Mouse (Mus musculus): ENCODE data around the gene Mfap5. TPM values are rescaled to one million over a fixed set of nuclear protein-coding genes. Genes with fewer than 3 reads are reported as not detected.
A peak's percentile ranks its signal among the peaks of the same experiment; 100 is the strongest.
"Not testable (repeated sequence)": the region's sequence is repeated elsewhere in the genome, so short reads cannot be mapped to it uniquely, and the experiment has no call there.

Gene Mfap5
- polyA plus RNA-seq, 1 experiment from 2014 or later: 1.6 TPM

GRCm38 (mm10) chr6:122553606-122554005, 48.0 kb downstream of the Mfap5 start, which contains the start of gene Aicda:
Gene Aicda, plus strand, starts transcription at chr6:122553801.
- no peak for DNase-seq (ENCODE audit: low spot score)
- H3K4me1 ChIP-seq: peaks cover 9% of the 10 kb centered on the region
- H3K9me3 ChIP-seq: no peaks in the 10 kb centered on the region
- H3K27me3 ChIP-seq (ENCODE audit: insufficient read depth, poor library complexity, severe bottlenecking): no peaks in the 10 kb centered on the region
- H3K4me3 ChIP-seq: no peak within 1 kb of the TSS
- no peak within 1 kb of the TSS for H3K27ac ChIP-seq
- H3K36me3 ChIP-seq: no peaks in the 10 kb centered on the region
- WGBS: 55% methylated on average over 9 of the region's 9 CpGs

DNA sequence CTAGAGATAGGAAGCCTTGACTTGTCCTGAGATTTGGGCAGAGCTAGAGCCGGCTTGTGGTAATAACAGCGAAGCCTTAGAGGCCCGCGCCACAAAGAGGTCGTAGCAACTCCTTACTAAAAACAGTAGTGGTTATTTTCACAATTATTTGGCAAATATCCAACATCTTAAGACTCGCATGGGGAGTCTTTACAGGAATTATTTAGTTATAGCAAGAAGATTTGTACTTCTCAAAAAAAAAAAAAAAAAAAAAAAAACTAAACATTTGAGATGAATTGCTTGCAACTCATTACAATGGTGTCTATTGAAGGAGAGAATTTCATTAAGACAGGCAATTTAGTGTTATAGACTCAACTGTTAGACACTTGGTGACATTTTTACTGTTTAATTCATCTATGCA, 48.5 kb downstream of the Mfap5 start:
- H3K27ac ChIP-seq: no peak overlapping the region
- H3K27me3 ChIP-seq (ENCODE audit: insufficient read depth, poor library complexity, severe bottlenecking): no peaks in the 10 kb centered on the region
- 80% methylated on average over 6 of the region's 6 CpGs for WGBS
- H3K9me3 ChIP-seq: no peaks in the 10 kb centered on the region
- no peak overlapping the region for H3K4me3 ChIP-seq
- no peaks in the 10 kb centered on the region for H3K36me3 ChIP-seq
- peaks cover 9% of the 10 kb centered on the region for H3K4me1 ChIP-seq
- no peak for DNase-seq (ENCODE audit: low spot score)

DNA sequence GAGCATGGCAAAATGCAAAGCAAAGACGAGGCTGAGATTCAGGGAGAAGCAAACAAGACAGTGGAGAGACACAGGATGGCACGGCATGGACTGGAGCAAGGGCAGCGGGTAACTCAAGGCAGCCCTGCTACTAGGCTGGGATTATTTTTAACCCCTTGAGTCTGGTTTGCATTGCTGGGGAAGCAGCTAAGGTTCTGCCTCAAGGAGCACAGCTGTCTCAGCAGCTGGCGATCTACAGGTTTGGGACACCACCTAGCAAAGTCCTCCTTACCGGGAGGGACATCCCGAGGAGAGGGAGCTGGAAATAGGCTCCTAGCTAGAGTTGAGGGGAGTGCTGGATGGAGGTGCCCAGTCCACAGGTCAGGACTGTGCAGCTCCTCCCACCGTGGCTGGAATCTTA, 49.6 kb downstream of the Mfap5 start:
- 20% methylated on average over 7 of the region's 7 CpGs for WGBS
- no peak for DNase-seq (ENCODE audit: low spot score)

DNA sequence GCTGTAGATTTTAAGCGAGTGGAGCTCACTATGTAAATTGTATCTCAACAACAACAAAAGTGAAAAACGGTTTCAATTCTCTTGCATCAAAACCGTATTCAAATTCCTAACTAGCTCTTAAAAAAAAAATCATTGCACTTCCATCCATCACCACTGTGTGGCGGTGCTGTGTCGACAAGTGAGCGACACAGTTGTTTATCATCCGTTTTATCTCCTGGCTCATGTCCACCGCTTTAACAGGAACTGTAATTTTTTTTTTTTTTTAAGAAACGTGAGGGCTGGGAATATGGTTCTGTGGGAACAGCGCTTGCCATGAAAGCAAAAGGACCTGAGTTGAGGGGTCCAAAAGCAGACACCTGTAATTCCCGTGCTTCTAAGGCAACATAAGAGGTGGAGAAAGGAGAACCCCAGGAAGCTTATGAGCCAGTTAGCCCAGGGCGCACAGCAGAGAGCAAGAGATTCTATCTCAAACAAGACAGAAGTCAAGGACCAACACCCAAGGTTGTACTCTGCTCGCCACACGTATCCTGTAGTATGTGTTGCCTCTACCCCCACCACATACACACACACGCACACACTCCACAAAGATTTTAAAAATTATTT, 51.4 kb downstream of the Mfap5 start:
- Histone ChIP-seq H3K27ac (no peak overlapping the region), H3K27me3 (ENCODE audit: insufficient read depth, poor library complexity, severe bottlenecking) (peaks cover 13% of the 10 kb centered on the region; the same call in 1 of the 2 replicates), H3K9me3 (no peaks in the 10 kb centered on the region), H3K36me3 (no peaks in the 10 kb centered on the region), H3K4me1 (peaks cover 9% of the 10 kb centered on the region), H3K4me3 (no peak overlapping the region)
- 25% methylated on average over 15 of the region's 15 CpGs for WGBS
- DNase-seq (ENCODE audit: low spot score): no peak

More for the DNA sequence above, 49.6 kb downstream of the Mfap5 start:
- no peaks in the 10 kb centered on the region for H3K9me3 ChIP-seq
- H3K4me3 ChIP-seq: no peak overlapping the region
- no peaks in the 10 kb centered on the region for H3K36me3 ChIP-seq
- H3K4me1 ChIP-seq: peaks cover 9% of the 10 kb centered on the region
- H3K27ac ChIP-seq: no peak overlapping the region
- no peaks in the 10 kb centered on the region for H3K27me3 ChIP-seq (ENCODE audit: insufficient read depth, poor library complexity, severe bottlenecking)

GRCm38 (mm10) chr6:122560427-122560826, 54.8 kb downstream of the Mfap5 start:
- no peak overlapping the region for H3K27ac ChIP-seq
- no peaks in the 10 kb centered on the region for H3K36me3 ChIP-seq
- 21% methylated on average over 17 of the region's 17 CpGs for WGBS
- H3K27me3 ChIP-seq (ENCODE audit: insufficient read depth, poor library complexity, severe bottlenecking): peaks cover 24% of the 10 kb centered on the region; the same call in 1 of the 2 replicates
- peak; percentile 87 for DNase-seq (ENCODE audit: low spot score)
- H3K9me3 ChIP-seq: no peaks in the 10 kb centered on the region
- H3K4me1 ChIP-seq: peaks cover 4% of the 10 kb centered on the region
- peak overlapping the region; percentile 24; the same call in 1 of the 2 replicates for H3K4me3 ChIP-seq

- 72% methylated on average over 20 of the region's 20 CpGs for WGBS
Observed at GRCm38 (mm10) chr6:122561005-122561404, 55.4 kb downstream of the Mfap5 start.

GRCm38 (mm10) chr6:122562463-122562862, 56.8 kb downstream of the Mfap5 start:
- Histone ChIP-seq H3K27me3 (ENCODE audit: insufficient read depth, poor library complexity, severe bottlenecking) (peaks cover 24% of the 10 kb centered on the region; the same call in 1 of the 2 replicates), H3K4me1 (no peaks in the 10 kb centered on the region), H3K27ac (no peak overlapping the region), H3K4me3 (no peak overlapping the region), H3K9me3 (no peaks in the 10 kb centered on the region), H3K36me3 (no peaks in the 10 kb centered on the region)
- WGBS: 3% methylated on average over 6 of the region's 6 CpGs
- no peak for DNase-seq (ENCODE audit: low spot score)

More at GRCm38 (mm10) chr6:122561005-122561404, 55.4 kb downstream of the Mfap5 start:
- no peaks in the 10 kb centered on the region for H3K36me3 ChIP-seq
- H3K27ac ChIP-seq: no peak overlapping the region
- DNase-seq (ENCODE audit: low spot score): no peak
- no peaks in the 10 kb centered on the region for H3K4me1 ChIP-seq
- peaks cover 24% of the 10 kb centered on the region; the same call in 1 of the 2 replicates for H3K27me3 ChIP-seq (ENCODE audit: insufficient read depth, poor library complexity, severe bottlenecking)
- H3K9me3 ChIP-seq: no peaks in the 10 kb centered on the region
- H3K4me3 ChIP-seq: no peak overlapping the region

DNA sequence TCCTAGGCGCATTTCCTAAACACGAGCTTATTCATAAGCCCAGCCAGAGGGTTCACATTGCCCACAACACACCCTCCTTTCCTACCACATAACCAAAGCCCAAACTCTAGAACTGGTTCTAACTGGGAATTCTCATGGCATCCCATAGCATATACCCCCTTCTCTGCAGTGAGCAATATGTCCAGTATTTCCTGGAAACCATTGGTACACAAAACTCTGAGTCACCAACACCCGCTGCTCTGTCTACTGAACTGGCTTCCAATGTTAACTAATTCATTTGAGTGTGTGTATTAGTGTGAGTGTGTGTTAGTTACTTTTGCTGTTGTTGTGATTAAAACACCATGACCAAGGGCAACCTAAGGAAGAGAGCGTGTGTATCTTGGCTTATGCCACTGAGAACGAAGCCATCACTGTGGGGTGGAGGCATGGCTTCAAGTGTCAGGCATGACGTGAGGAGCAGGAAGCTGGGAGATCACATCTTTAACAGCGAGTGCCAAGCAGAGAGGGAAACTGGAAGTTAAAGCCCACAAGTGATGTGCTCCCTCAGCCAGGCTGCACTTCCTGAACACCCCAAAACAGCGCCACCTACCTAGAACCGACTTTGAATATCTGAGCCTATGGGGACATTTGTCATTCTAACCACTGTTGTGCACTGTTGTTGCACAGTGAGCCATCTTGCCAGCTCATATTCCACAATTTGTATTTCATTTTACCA, 59.6 kb downstream of the Mfap5 start:
- peaks cover 24% of the 10 kb centered on the region; the same call in 1 of the 2 replicates for H3K27me3 ChIP-seq (ENCODE audit: insufficient read depth, poor library complexity, severe bottlenecking)
- WGBS: 84% methylated on average over 9 of the region's 9 CpGs
- H3K27ac ChIP-seq: no peak overlapping the region
- H3K4me3 ChIP-seq: no peak overlapping the region
- H3K36me3 ChIP-seq: no peaks in the 10 kb centered on the region
- H3K4me1 ChIP-seq: no peaks in the 10 kb centered on the region
- no peaks in the 10 kb centered on the region for H3K9me3 ChIP-seq
- no peak for DNase-seq (ENCODE audit: low spot score)

DNA sequence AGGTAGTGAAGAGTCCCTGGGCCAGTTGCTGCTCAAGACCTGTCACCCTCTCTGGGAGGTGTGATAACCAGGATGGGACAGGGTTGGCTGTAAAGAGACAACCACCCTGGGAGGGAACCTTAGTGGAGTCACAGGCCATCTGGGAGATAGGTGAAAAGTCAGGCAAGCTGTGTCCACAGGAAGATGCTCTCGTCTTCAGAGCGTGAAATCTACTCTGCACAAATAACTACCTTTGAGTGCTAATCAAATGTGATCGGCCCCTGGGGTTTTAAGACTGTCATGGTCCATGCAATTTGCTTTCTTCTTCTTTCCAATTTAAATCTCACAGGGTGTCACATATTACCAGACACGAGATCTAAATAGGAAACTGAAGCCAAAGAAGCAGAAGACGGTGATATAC, 63.5 kb downstream of the Mfap5 start:
- no peak overlapping the region for H3K27ac ChIP-seq
- H3K4me3 ChIP-seq: no peak overlapping the region
- H3K4me1 ChIP-seq: no peaks in the 10 kb centered on the region
- no peaks in the 10 kb centered on the region; the same call in 1 of the 2 replicates for H3K27me3 ChIP-seq (ENCODE audit: insufficient read depth, poor library complexity, severe bottlenecking)
- no peaks in the 10 kb centered on the region for H3K9me3 ChIP-seq
- DNase-seq (ENCODE audit: low spot score): no peak
- WGBS: 50% methylated on average over 5 of the region's 5 CpGs
- no peaks in the 10 kb centered on the region for H3K36me3 ChIP-seq

- whole genome bisulfite sequencing: 83% methylated on average over 1 of the region's 1 CpGs
- no peak overlapping the region for H3K27ac ChIP-seq
- no peak for DNase-seq (ENCODE audit: low spot score)
- H3K4me1 ChIP-seq: no peaks in the 10 kb centered on the region
- H3K4me3 ChIP-seq: no peak overlapping the region
- H3K9me3 ChIP-seq: no peaks in the 10 kb centered on the region
- H3K36me3 ChIP-seq: no peaks in the 10 kb centered on the region
- H3K27me3 ChIP-seq (ENCODE audit: insufficient read depth, poor library complexity, severe bottlenecking): no peaks in the 10 kb centered on the region
Observed at GRCm38 (mm10) chr6:122569762-122570161, 64.1 kb downstream of the Mfap5 start.

- no peaks in the 10 kb centered on the region for H3K4me1 ChIP-seq
- 69% methylated on average over 8 of the region's 8 CpGs for WGBS
- no peak overlapping the region for H3K4me3 ChIP-seq
- H3K27me3 ChIP-seq (ENCODE audit: insufficient read depth, poor library complexity, severe bottlenecking): no peaks in the 10 kb centered on the region
- no peak overlapping the region for H3K27ac ChIP-seq
- DNase-seq (ENCODE audit: low spot score): no peak
- H3K9me3 ChIP-seq: no peaks in the 10 kb centered on the region
- no peaks in the 10 kb centered on the region for H3K36me3 ChIP-seq
Observed at GRCm38 (mm10) chr6:122570695-122571616, 65.3 kb downstream of the Mfap5 start.

DNA sequence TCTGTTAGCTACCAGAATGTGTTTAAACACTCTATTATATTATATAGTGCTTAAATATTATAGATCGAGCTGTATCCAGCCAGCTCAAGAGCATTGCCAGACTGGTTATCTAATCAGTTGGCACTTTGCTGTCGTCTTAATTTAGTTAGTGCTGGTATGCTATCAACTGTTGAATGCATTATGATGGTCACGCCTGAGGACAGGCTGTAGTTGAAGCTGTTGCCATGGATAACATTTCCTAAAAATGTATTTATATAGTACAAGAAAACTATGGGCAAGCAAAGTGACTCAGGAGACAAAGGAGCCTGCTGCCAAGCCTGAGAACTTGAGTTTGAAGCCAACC, 65.9 kb downstream of the Mfap5 start:
- no peaks in the 10 kb centered on the region for H3K27me3 ChIP-seq (ENCODE audit: insufficient read depth, poor library complexity, severe bottlenecking)
- no peak for DNase-seq (ENCODE audit: low spot score)
- H3K9me3 ChIP-seq: no peaks in the 10 kb centered on the region
- WGBS: 46% methylated on average over 3 of the region's 3 CpGs
- H3K4me1 ChIP-seq: no peaks in the 10 kb centered on the region
- H3K27ac ChIP-seq: no peak overlapping the region
- H3K36me3 ChIP-seq: no peaks in the 10 kb centered on the region
- no peak overlapping the region for H3K4me3 ChIP-seq

- not testable (repeated sequence) for H3K36me3 ChIP-seq; H3K9me3 ChIP-seq; H3K4me1 ChIP-seq; H3K27me3 ChIP-seq (ENCODE audit: insufficient read depth, poor library complexity, severe bottlenecking); H3K4me3 ChIP-seq; H3K27ac ChIP-seq; DNase-seq (ENCODE audit: low spot score)
- WGBS: 94% methylated on average over 1 of the region's 1 CpGs
Observed at GRCm38 (mm10) chr6:122575037-122575436, 69.4 kb downstream of the Mfap5 start.
